Mouse (Mus musculus) intestine, postnatal 0 days (tissue): ENCODE results near the gene Vmn1r68. TPM values are rescaled to one million over a fixed set of nuclear protein-coding genes. Genes with fewer than 3 reads are reported as not detected.

ENCODE experiments used
- ATAC-seq: fragments of 200-750 bp; cut with Nextera tagmentation; 2 replicates; pipeline ENCODE4 v1.8.0; 2017; ENCODE audit warnings: mild to moderate bottlenecking, moderate TSS enrichment, moderate library complexity
- H3K27ac ChIP-seq: fragments of 300-500 bp; sonication (generic); 2 replicates; pipeline ENCODE4 v1.5.1; 2014; ENCODE audit warnings: mild to moderate bottlenecking, low read depth, low read length, moderate library complexity
- H3K27me3 ChIP-seq: fragments of 300-500 bp; sonication (generic); replicated peaks from 2 replicates; pipeline ENCODE4 v1.6.1; 2014; ENCODE audit warnings: low read length, mixed read lengths; ENCODE audit not compliant: control insufficient read depth, insufficient read depth
- H3K36me3 ChIP-seq: fragments of 300-500 bp; sonication (generic); 2 replicates; pipeline ENCODE4 v1.6.1; 2014; ENCODE audit warnings: mild to moderate bottlenecking, moderate library complexity; ENCODE audit not compliant: control insufficient read depth, insufficient read depth
- H3K4me1 ChIP-seq: fragments of 300-500 bp; sonication (generic); replicated peaks from 2 replicates; pipeline ENCODE4 v1.6.1; 2014; ENCODE audit warnings: antibody characterized with exemption, low read length, mixed read lengths; ENCODE audit not compliant: control insufficient read depth, insufficient read depth
- H3K4me2 ChIP-seq: fragments of 300-500 bp; sonication (generic); replicated peaks from 2 replicates; pipeline ENCODE4 v1.6.1; 2014; ENCODE audit warnings: low read depth, mild to moderate bottlenecking, moderate library complexity
- H3K4me3 ChIP-seq: fragments of 300-500 bp; sonication (generic); 2 replicates; pipeline ENCODE4 v1.5.1; 2014; ENCODE audit warnings: low read depth, low read length
- H3K9ac ChIP-seq: fragments of 300-500 bp; sonication (generic); 2 replicates; pipeline ENCODE4 v1.6.1; 2014; ENCODE audit warnings: mild to moderate bottlenecking, low read depth, low read length
- H3K9me3 ChIP-seq: fragments of 300-500 bp; sonication (generic); 2 replicates; pipeline ENCODE4 v1.6.1; 2016; ENCODE audit warnings: mixed run types; ENCODE audit not compliant: control insufficient read depth
- CTCF ChIP-seq: sonication (generic); IDR thresholded peaks from 2 replicates; pipeline ENCODE4 v1.5.1; 2016; ENCODE audit warnings: low read depth, mild to moderate bottlenecking, control low read depth, antibody characterized with exemption, moderate library complexity
- WGBS: fragments of 180-500 bp; shearing (Covaris S2); extraction: QIAGEN DNeasy Blood & Tissue Kit; methylation state at CpG from one replicate; pipeline ENCODE4 v1.1.7; 2014; 5-methylcytosine and 5-hydroxymethylcytosine counted together
- polyA plus RNA-seq: library from polyadenylated mRNA; unstranded; fragments of >200 nt; fragmentation: Nextera tagmentation; extraction: Ambion mirVana; gene quantifications from 2 replicates; pipeline ENCODE4 v1.2.1, GENCODE M21; 2015

The Vmn1r68 gene
- not detected in 2 replicates for polyA plus RNA-seq

DNA sequence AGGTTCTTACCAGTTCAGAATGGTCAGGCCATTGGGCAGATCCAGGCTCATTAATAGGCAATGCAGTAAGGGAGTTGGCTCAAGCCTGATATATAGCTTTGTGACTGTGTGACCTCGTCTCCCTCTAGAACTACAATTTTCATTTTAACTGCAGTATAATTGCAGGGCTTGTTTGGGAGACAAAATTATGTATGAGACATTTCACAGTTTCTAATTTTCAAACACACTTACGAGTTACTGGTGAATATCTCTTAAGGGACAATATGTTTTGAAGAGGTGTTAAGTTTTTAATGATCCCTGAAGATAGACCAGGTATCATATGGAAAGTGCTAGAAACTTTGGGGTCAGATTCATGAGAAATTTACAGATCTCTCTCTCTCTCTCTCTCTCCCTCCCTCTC lies at the start of gene Vmn1r68:
Gene Vmn1r68, minus strand, starts transcription at position 101 of the 400 bp plus-strand sequence.
- WGBS: 63% methylated on average over 2 of the region's 2 CpGs
- no peaks in the 10 kb centered on the region for H3K4me1 ChIP-seq
- no peak for TF ChIP-seq CTCF
- no peak for ATAC-seq
- 0 out of 2 replicates have a peak, but pooled peaks cover 3% of the 10 kb centered on the region for H3K9me3 ChIP-seq
- no peak within 1 kb of the TSS for H3K4me2 ChIP-seq
- H3K4me3 ChIP-seq: no peak within 1 kb of the TSS
- no peaks in the 10 kb centered on the region for H3K27me3 ChIP-seq
- H3K27ac ChIP-seq: no peak within 1 kb of the TSS
- H3K36me3 ChIP-seq: no peaks in the 10 kb centered on the region
- no peak within 1 kb of the TSS for H3K9ac ChIP-seq

DNA sequence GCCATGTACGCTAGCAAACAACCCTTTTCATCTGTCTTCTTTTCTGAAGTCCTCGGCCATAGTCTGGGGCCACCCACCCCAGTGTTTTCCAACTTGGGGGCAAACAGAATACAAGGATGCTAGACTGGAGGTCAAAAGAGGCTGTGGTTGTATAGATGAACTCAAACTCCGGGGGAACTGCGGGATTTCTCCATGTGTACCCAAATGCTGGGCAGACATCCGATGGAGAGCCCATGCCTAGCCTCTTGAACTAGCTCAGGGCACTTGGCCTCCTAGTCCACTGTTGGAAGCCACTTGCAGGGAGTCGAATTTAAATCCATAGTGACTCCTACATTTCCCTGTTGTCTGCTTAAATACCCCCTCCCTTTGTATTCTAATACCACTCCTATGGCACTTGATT lies 62.7 kb downstream of the Vmn1r68 start:
- Histone ChIP-seq H3K27me3 (no peaks in the 10 kb centered on the region), H3K9me3 (no peaks in the 10 kb centered on the region), H3K4me2 (peak overlapping the region; percentile 79), H3K27ac (no peak overlapping the region), H3K36me3 (peaks cover 4% of the 10 kb centered on the region; the same call in 1 of the 2 replicates), H3K4me1 (no peaks in the 10 kb centered on the region), H3K9ac (no peak overlapping the region), H3K4me3 (no peak overlapping the region; the same call in 1 of the 2 replicates)
- TF ChIP-seq CTCF: no peak
- no peak for ATAC-seq
- WGBS: 33% methylated on average over 6 of the region's 6 CpGs

DNA sequence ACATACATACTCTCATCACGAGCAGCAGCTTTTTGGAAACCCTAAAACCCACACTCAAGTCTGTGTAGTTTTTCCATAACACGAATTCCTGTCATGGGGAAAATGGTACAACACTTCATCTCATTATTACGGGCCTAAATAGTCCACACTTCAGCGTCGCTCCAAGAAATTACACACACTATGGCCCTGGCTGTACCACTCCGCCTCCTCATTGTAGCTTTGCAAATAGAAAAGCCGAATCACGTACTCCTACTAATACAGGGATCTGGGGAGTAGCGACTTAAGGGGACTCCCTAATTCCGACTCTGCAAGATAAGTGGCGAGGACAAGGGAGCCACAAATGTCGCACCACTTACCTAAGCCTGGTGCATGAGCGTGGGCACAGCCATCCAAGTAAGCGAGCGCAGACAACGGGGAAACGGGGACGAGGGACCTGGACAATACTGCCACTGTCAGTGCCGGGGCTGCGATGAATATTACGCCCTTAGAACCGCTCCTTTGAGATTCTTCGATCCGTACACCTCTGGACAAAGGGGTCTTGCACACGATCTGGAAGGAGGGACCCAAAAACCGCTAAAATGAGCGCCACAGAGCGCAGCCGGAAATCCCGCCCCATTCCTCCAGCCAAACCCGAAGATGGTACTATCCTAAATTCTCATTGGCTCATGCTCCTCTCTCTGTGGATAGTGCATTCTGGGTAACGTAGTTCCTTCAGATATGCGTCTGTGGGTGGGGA lies 63.3 kb downstream of the Vmn1r68 start, which contains the start of gene Zik1:
Gene Zik1, minus strand, starts transcription at position 609 of the 736 bp plus-strand sequence.
- H3K9ac ChIP-seq: peak within 1 kb of the TSS; percentile 58
- ATAC-seq: peak; percentile 92
- H3K27ac ChIP-seq: no peak within 1 kb of the TSS
- TF ChIP-seq CTCF: no peak
- 2% methylated on average over 33 of the region's 33 CpGs for WGBS
- H3K4me1 ChIP-seq: no peaks in the 10 kb centered on the region
- H3K4me3 ChIP-seq: peak within 1 kb of the TSS; percentile 65
- peaks cover 6% of the 10 kb centered on the region; the same call in 1 of the 2 replicates for H3K36me3 ChIP-seq
- no peaks in the 10 kb centered on the region for H3K9me3 ChIP-seq
- H3K4me2 ChIP-seq: peak within 1 kb of the TSS; percentile 79
- no peaks in the 10 kb centered on the region for H3K27me3 ChIP-seq

GRCm38 (mm10) chr7:10480588-10481233 lies 77.6 kb downstream of the Vmn1r68 start:
- no peak for TF ChIP-seq CTCF
- H3K4me3 ChIP-seq: no peak overlapping the region
- H3K4me2 ChIP-seq: no peak overlapping the region
- H3K9ac ChIP-seq: no peak overlapping the region
- no peaks in the 10 kb centered on the region for H3K27me3 ChIP-seq
- no peak for ATAC-seq
- H3K27ac ChIP-seq: no peak overlapping the region
- no peaks in the 10 kb centered on the region for H3K4me1 ChIP-seq
- no peaks in the 10 kb centered on the region for H3K9me3 ChIP-seq
- 67% methylated on average over 18 of the region's 18 CpGs for WGBS
- H3K36me3 ChIP-seq: no peaks in the 10 kb centered on the region

DNA sequence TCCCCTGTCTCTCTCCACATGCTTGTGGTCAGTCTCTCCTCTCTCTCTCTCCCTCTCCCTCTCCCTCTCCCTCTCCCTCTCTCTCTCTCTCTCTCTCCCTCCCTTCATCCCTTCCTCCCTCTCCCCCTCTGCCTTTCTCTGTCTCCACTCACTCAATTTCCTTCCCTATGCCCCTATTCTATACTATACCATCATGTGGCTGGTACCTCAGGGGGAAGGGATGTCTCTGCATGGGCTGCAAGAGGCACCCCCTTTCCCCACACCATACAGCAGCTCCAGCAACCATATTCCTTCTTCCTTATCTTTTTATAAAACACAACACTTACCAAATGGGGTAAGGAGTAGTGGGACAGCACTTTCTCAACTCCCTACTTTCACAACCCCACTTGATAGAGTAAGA lies 78.5 kb downstream of the Vmn1r68 start:
- Histone ChIP-seq H3K27me3 (no peaks in the 10 kb centered on the region), H3K27ac (no peak overlapping the region), H3K9ac (no peak overlapping the region), H3K4me2 (no peak overlapping the region), H3K4me3 (no peak overlapping the region), H3K36me3 (no peaks in the 10 kb centered on the region), H3K4me1 (no peaks in the 10 kb centered on the region), H3K9me3 (no peaks in the 10 kb centered on the region)
- ATAC-seq: no peak
- no peak for TF ChIP-seq CTCF

DNA sequence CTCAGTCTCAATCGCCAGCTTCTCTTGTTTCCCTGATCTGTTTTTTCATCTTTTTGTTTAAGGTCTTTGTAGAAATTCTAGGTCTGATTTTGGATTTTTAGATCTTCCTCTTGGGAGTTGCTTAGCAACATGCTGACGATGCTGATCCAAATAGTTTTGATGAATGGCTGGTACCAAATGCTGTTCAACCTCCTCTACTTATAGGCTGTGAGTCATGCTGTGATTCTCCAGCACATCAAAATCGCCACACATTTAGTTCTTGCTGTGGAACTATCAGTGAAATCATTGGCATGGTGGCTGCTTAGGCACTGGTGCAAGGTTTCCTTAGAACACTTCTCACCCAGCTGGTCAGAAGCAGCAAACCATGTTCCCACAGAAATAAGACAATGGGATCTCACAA lies 100.1 kb downstream of the Vmn1r68 start:
- Histone ChIP-seq H3K27ac (no peak overlapping the region), H3K4me2 (no peak overlapping the region), H3K36me3 (no peaks in the 10 kb centered on the region), H3K27me3 (no peaks in the 10 kb centered on the region), H3K4me1 (no peaks in the 10 kb centered on the region), H3K9ac (no peak overlapping the region), H3K4me3 (no peak overlapping the region), H3K9me3 (no peaks in the 10 kb centered on the region; the same call in 1 of the 2 replicates)
- no peak for ATAC-seq
- TF ChIP-seq CTCF: no peak
- WGBS: 75% methylated on average over 3 of the region's 3 CpGs

Other genes starting within 250 kb of the Vmn1r68 start
- gene Vmn1r67, start 115.2 kb downstream of the Vmn1r68 start, polyA plus RNA-seq: not detected in 2 replicates
- 1.6 and 1.8 TPM in 2 replicates for gene Zik1, start 63.1 kb downstream of the Vmn1r68 start, polyA plus RNA-seq
- gene Vmn1r69, start 55.2 kb upstream of the Vmn1r68 start, polyA plus RNA-seq: not detected in 2 replicates
- gene Vmn1r70, start 73.0 kb upstream of the Vmn1r68 start, polyA plus RNA-seq: not detected in 2 replicates
- gene Nlrp4b, start 129.3 kb upstream of the Vmn1r68 start, polyA plus RNA-seq: not detected in 2 replicates
- gene Vmn1r71, start 195.9 kb upstream of the Vmn1r68 start, polyA plus RNA-seq: not detected in 2 replicates